Mouse (Mus musculus) stomach, postnatal 0 days (tissue): ENCODE data around the gene Unc13a. TPM values are rescaled to one million over a fixed set of nuclear protein-coding genes. Genes with fewer than 3 reads are reported as not detected.

ENCODE experiments used
- ATAC-seq: fragments of 200-750 bp; cut with Nextera tagmentation; 2 replicates; pipeline ENCODE4 v1.8.0; 2017; ENCODE audit not compliant: low FRiP score, low TSS enrichment
- DNase-seq: peaks from one replicate; pipeline ENCODE4 v3.0.0-alpha.2; 2016; ENCODE audit warnings: low spot score
- H3K27ac ChIP-seq: fragments of 300-500 bp; sonication (generic); replicated peaks from 2 replicates; pipeline ENCODE4 v1.5.1; 2014; ENCODE audit warnings: mild to moderate bottlenecking, control low read depth
- H3K27me3 ChIP-seq: fragments of 300-500 bp; sonication (generic); 2 replicates; pipeline ENCODE4 v1.6.1; 2014; ENCODE audit warnings: low read length; ENCODE audit not compliant: control insufficient read depth, insufficient read depth
- H3K36me3 ChIP-seq: fragments of 300-500 bp; sonication (generic); 2 replicates; pipeline ENCODE4 v1.6.1; 2014; ENCODE audit warnings: low read length, mixed read lengths; ENCODE audit not compliant: control insufficient read depth, insufficient read depth
- H3K4me1 ChIP-seq: fragments of 300-500 bp; sonication (generic); replicated peaks from 2 replicates; pipeline ENCODE4 v1.6.1; 2014; ENCODE audit warnings: antibody characterized with exemption; ENCODE audit not compliant: control insufficient read depth, insufficient read depth
- H3K4me2 ChIP-seq: fragments of 300-500 bp; sonication (generic); replicated peaks from 2 replicates; pipeline ENCODE4 v1.6.1; 2014; ENCODE audit warnings: low read depth, mild to moderate bottlenecking, control low read depth, moderate library complexity
- H3K4me3 ChIP-seq: fragments of 300-500 bp; sonication (generic); 2 replicates; pipeline ENCODE4 v1.5.1; 2014; ENCODE audit warnings: low read depth, low read length, control low read depth
- H3K9ac ChIP-seq: fragments of 300-500 bp; sonication (generic); 2 replicates; pipeline ENCODE4 v1.6.1; 2014; ENCODE audit warnings: mild to moderate bottlenecking, low read length, control low read depth, mixed read lengths
- H3K9me3 ChIP-seq: fragments of 300-500 bp; sonication (generic); 2 replicates; pipeline ENCODE4 v1.6.1; 2016; ENCODE audit warnings: low read length; ENCODE audit not compliant: control insufficient read depth
- CTCF ChIP-seq: IDR thresholded peaks from 2 replicates; pipeline ENCODE4 v1.5.1; 2016; ENCODE audit warnings: antibody characterized with exemption, low read depth, mild to moderate bottlenecking, moderate library complexity
- EP300 ChIP-seq: optimal IDR thresholded peaks from 2 replicates; pipeline ENCODE3; 2016; ENCODE audit warnings: antibody characterized with exemption
- WGBS: fragments of 180-500 bp; shearing (Covaris S2); extraction: QIAGEN DNeasy Blood & Tissue Kit; methylation state at CpG from one replicate; pipeline ENCODE4 v1.1.7; 2014; 5-methylcytosine and 5-hydroxymethylcytosine counted together
- polyA plus RNA-seq: library from polyadenylated mRNA; unstranded; fragments of >200 nt; fragmentation: Nextera tagmentation; extraction: Ambion mirVana; gene quantifications from 2 replicates; pipeline ENCODE4 v1.2.1, GENCODE M21; 2015

The Unc13a gene
- polyA plus RNA-seq, 1 experiment from 2014 or later = 0.46 TPM

- Histone ChIP-seq H3K9me3 (no peaks in the 10 kb centered on the region; the same call in 1 of the 2 replicates), H3K4me2 (no peak overlapping the region), H3K9ac (no peak overlapping the region), H3K27ac (no peak overlapping the region), H3K27me3 (no peaks in the 10 kb centered on the region), H3K36me3 (no peaks in the 10 kb centered on the region), H3K4me1 (no peaks in the 10 kb centered on the region), H3K4me3 (no peak overlapping the region)
- TF ChIP-seq CTCF (no peak), EP300 (no peak)
- ATAC-seq = no peak
- DNase-seq = no peak
- 61% methylated on average over 8 of the region's 8 CpGs for WGBS
Measured at GRCm38 (mm10) chr8:71637149-71638095, 34.1 kb downstream of the Unc13a start.

DNA sequence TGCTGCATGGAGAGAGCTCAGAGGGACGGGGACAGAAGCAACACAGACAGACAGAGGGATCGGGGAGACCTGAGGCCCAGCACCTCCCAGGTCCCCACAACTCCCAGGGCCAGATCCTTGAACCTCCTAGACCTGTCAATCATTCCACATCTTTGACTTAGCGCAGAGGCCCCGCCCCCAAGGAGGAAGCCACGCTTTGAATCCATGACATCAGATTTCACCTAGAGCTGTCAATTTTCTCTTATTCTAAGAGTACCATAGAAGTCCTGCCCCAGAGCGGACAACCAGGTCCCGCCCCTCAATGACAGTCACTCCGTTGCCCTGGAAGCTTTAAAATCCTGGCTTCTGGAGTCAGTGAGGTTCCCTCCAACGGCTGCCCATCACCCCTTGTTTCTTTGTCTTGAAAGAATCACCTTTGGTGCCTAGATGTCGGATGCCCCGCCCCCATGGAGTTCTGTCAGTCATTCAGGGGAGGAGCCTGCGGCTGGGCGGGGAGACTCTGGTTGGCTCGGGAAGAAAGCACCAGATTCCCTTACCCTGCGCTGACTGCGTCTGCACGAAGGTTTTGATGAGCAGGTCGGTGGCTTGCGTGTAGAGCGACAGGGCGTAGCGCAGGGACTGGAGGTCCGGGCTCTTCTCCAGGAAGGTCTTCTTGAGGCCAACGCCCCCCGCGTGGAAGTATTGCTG, 37.4 kb downstream of the Unc13a start:
- no peak overlapping the region; the same call in 1 of the 2 replicates for H3K4me3 ChIP-seq
- DNase-seq = peak; percentile 78
- TF ChIP-seq EP300 (no peak), CTCF (no peak)

GRCm38 (mm10) chr8:71633164-71633563, 38.4 kb downstream of the Unc13a start:
- Histone ChIP-seq H3K4me1 (peaks cover 4% of the 10 kb centered on the region; the same call in 1 of the 2 replicates), H3K27ac (no peak overlapping the region), H3K36me3 (no peaks in the 10 kb centered on the region), H3K9ac (no peak overlapping the region), H3K4me2 (no peak overlapping the region), H3K27me3 (no peaks in the 10 kb centered on the region), H3K4me3 (no peak overlapping the region), H3K9me3 (no peaks in the 10 kb centered on the region; the same call in 1 of the 2 replicates)
- no peak for ATAC-seq
- TF ChIP-seq CTCF (peak; percentile 68), EP300 (no peak)
- WGBS = 11% methylated on average over 19 of the region's 22 CpGs
- DNase-seq = peak; percentile 60

More for the DNA sequence above, 37.4 kb downstream of the Unc13a start:
- WGBS = 5% methylated on average over 24 of the region's 26 CpGs
- Histone ChIP-seq H3K36me3 (no peaks in the 10 kb centered on the region), H3K4me1 (no peaks in the 10 kb centered on the region; the same call in 1 of the 2 replicates), H3K27ac (no peak overlapping the region), H3K27me3 (no peaks in the 10 kb centered on the region), H3K4me2 (peak overlapping the region; percentile 32), H3K9ac (no peak overlapping the region), H3K9me3 (no peaks in the 10 kb centered on the region; the same call in 1 of the 2 replicates)
- no peak for ATAC-seq

DNA sequence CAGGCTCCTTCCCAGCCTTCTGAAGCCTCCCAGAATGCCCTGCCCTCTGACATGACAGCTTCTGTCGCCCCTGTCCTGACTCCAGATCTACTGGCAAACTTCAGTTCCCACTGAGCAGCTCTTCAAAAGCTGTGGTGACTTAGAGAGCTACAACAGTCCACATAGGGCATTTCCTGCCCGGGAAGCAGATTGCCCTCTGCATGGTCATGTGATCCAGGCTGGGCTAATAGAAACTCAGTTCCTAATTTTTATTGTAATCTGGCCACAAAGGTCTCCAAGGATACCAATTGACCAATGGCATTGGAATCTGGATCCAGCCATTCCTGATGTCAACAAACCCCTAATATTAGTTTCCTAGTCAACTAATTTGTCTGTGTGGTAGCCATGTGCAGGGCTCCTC, 39.7 kb downstream of the Unc13a start:
- 58% methylated on average over 2 of the region's 2 CpGs for WGBS
- no peaks in the 10 kb centered on the region; the same call in 1 of the 2 replicates for H3K9me3 ChIP-seq
- no peak overlapping the region for H3K27ac ChIP-seq
- no peaks in the 10 kb centered on the region for H3K36me3 ChIP-seq
- H3K4me2 ChIP-seq = no peak overlapping the region
- no peak overlapping the region for H3K9ac ChIP-seq
- no peak overlapping the region for H3K4me3 ChIP-seq
- ATAC-seq (no peak), DNase-seq (no peak)
- TF ChIP-seq CTCF = no peak
- H3K27me3 ChIP-seq = no peaks in the 10 kb centered on the region
- H3K4me1 ChIP-seq = peaks cover 8% of the 10 kb centered on the region; the same call in 1 of the 2 replicates

GRCm38 (mm10) chr8:71630761-71631160, 40.8 kb downstream of the Unc13a start:
- no peak overlapping the region for H3K9ac ChIP-seq
- H3K4me2 ChIP-seq = no peak overlapping the region
- H3K4me1 ChIP-seq = peaks cover 8% of the 10 kb centered on the region; the same call in 1 of the 2 replicates
- 88% methylated on average over 6 of the region's 6 CpGs for WGBS
- TF ChIP-seq CTCF (no peak), EP300 (no peak)
- DNase-seq = no peak
- H3K36me3 ChIP-seq = no peaks in the 10 kb centered on the region
- ATAC-seq = no peak
- no peak overlapping the region for H3K27ac ChIP-seq
- no peaks in the 10 kb centered on the region for H3K27me3 ChIP-seq
- H3K4me3 ChIP-seq = no peak overlapping the region
- no peaks in the 10 kb centered on the region; the same call in 1 of the 2 replicates for H3K9me3 ChIP-seq
